8 mouse cellular contexts compared by ENCODE assay signal in the genomic region with DNA sequence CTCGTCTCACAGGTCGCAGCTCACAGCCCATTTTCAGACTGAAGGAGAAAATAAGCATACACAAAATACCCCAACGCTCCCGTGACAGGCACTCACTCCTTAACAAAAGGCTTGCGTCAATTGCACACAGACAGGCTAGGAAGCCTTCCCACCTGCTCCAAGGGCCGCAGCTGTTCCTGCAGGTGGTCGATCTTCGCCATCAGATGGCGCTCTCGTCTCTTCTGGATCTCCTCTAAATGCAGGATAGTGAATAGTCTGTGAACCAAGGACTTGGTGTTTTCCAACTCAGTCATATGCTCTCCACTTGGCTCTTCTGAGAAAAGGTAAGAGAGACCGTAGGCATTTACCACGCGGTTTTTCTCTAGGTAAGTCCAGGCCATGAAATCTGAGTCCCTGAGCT. TPM values are rescaled to one million over a fixed set of nuclear protein-coding genes. Genes with fewer than 3 reads are reported as not detected.
DNase-seq lines count a peak whose midpoint lies in the region; ATAC-seq and TF ChIP-seq lines count a peak whose summit lies in the region.

No protein-coding gene starts in this region.

- in situ Hi-C loops in CH12.LX (cut with MboI; ENCODE audit: low pct_ligation_motif_present, low pct_unique_long_range_greater_than_20kb, low sequenced_read_pairs) = loop anchor here (5.0 to 25.0 kb wide), 2 partner anchors 154 to 769 kb away; no protein-coding TSS in a partner anchor

- no peak overlapping the region for H3K4me3 ChIP-seq in CH12.LX (replicated peaks in 1 of 3; ENCODE audit: low read depth in 2 of 3, low read length in 2 of 3, poor library complexity in 1 of 3)
- H3K4me3 ChIP-seq in embryonic facial prominence, embryonic 11.5 days (ENCODE audit: low read depth, low read length) = no peak overlapping the region
- H3K4me3 ChIP-seq in liver, postnatal 0 days (ENCODE audit: low read depth, low read length) = no peak overlapping the region
- no peak overlapping the region for H3K4me3 ChIP-seq in neural tube, embryonic 15.5 days (replicated peaks)

- H3K36me3 ChIP-seq in CH12.LX (replicated peaks in 1 of 2; ENCODE audit: control insufficient read depth in 1 of 2, insufficient read depth in 1 of 2, low read length in 1 of 2) = peaks cover 2 to 15% of the 10 kb centered on the region in 2 experiments
- no peaks in the 10 kb centered on the region for H3K36me3 ChIP-seq in embryonic facial prominence, embryonic 11.5 days (replicated peaks; ENCODE audit: control insufficient read depth, insufficient read depth, low read depth, low read length)
- peaks cover 4% of the 10 kb centered on the region; the same call in 1 of the 2 replicates for H3K36me3 ChIP-seq in liver, postnatal 0 days (replicated peaks; ENCODE audit: insufficient read depth, low read length)
- H3K36me3 ChIP-seq in neural tube, embryonic 15.5 days = peaks cover 4% of the 10 kb centered on the region; the same call in 1 of the 2 replicates

- TF ChIP-seq EP300 in CH12.LX (IDR thresholded peaks at IDR 0.05; ENCODE audit: low read length) = no peak
- no peak for TF ChIP-seq EP300 in liver, postnatal 0 days (IDR thresholded peaks at IDR 0.05; ENCODE audit: low read depth)

- WGBS in embryonic facial prominence, embryonic 11.5 days = 10% methylated on average over 13 of the region's 13 CpGs
- 18% methylated on average over 13 of the region's 13 CpGs for WGBS in liver, postnatal 0 days (ENCODE audit: insufficient replicate concordance)
- 13% methylated on average over 13 of the region's 13 CpGs for WGBS in neural tube, embryonic 15.5 days

- no peak overlapping the region for H3K9ac ChIP-seq in CH12.LX (ENCODE audit: insufficient read depth, low read depth)
- H3K9ac ChIP-seq in embryonic facial prominence, embryonic 11.5 days (replicated peaks; ENCODE audit: low read length) = no peak overlapping the region
- no peak overlapping the region for H3K9ac ChIP-seq in liver, postnatal 0 days (replicated peaks)
- no peak overlapping the region for H3K9ac ChIP-seq in neural tube, embryonic 15.5 days (replicated peaks)

- H3K27ac ChIP-seq in CH12.LX (ENCODE audit: insufficient read depth, low read depth) = no peak overlapping the region
- H3K27ac ChIP-seq in embryonic facial prominence, embryonic 11.5 days (replicated peaks; ENCODE audit: low read depth, low read length) = no peak overlapping the region
- no peak overlapping the region for H3K27ac ChIP-seq in liver, postnatal 0 days (ENCODE audit: low read depth)
- no peak overlapping the region for H3K27ac ChIP-seq in neural tube, embryonic 15.5 days (replicated peaks)

- DNase-seq in CH12.LX (ENCODE audit: extremely low read depth) = peak; percentile 62
- peak; percentile 79 for DNase-seq in adrenal gland, postnatal 10 days
- DNase-seq in embryonic facial prominence, embryonic 11.5 days (ENCODE audit: low spot score) = peak; percentile 78
- DNase-seq in heart, postnatal 10 days = peak; percentile 67 to 75
- peak; percentile 62 to 87 for DNase-seq in kidney, postnatal 36 days
- DNase-seq in liver, postnatal 0 days = peak; percentile 70
- DNase-seq in thymus, postnatal 4 days = peak; percentile 82

- TF ChIP-seq CTCF in CH12.LX (conservative IDR thresholded peaks at IDR 0.05 in 1 of 2, IDR thresholded peaks at IDR 0.05 in 1 of 2; ENCODE audit: low read depth in 2 of 2, low read length in 2 of 2) = peak; percentile 37 to 82
- TF ChIP-seq CTCF in liver, postnatal 0 days (IDR thresholded peaks at IDR 0.05; ENCODE audit: low read depth) = peak; percentile 81

- no peak overlapping the region for H3K4me2 ChIP-seq in CH12.LX (ENCODE audit: insufficient read depth, low read depth, poor library complexity, severe bottlenecking)
- H3K4me2 ChIP-seq in embryonic facial prominence, embryonic 11.5 days (ENCODE audit: low read depth, low read length) = no peak overlapping the region
- H3K4me2 ChIP-seq in liver, postnatal 0 days (ENCODE audit: low read depth, low read length) = no peak overlapping the region
- no peak overlapping the region for H3K4me2 ChIP-seq in neural tube, embryonic 15.5 days

- peak; percentile 79 for TF ChIP-seq RAD21 in CH12.LX (IDR thresholded peaks at IDR 0.05; ENCODE audit: low read depth, low read length)

- intact Hi-C loops in heart, postnatal 10 days (cut with DNase I) = loop anchor here (1.0 kb wide), 1 partner anchor 162 kb away; no protein-coding TSS in a partner anchor

- dilution Hi-C loops in CH12.LX (cut with MboI; ENCODE audit: extremely low pct_ligation_motif_present, extremely low pct_unique_long_range_greater_than_20kb, low sequenced_read_pairs) = no loop called here

- H3K79me2 ChIP-seq in CH12.LX (replicated peaks; ENCODE audit: control insufficient read depth, extremely low read depth, insufficient read depth, poor library complexity, severe bottlenecking) = no peaks in the 10 kb centered on the region

- no peaks in the 10 kb centered on the region for H3K9me3 ChIP-seq in CH12.LX (replicated peaks; ENCODE audit: low read length)
- H3K9me3 ChIP-seq in embryonic facial prominence, embryonic 11.5 days (replicated peaks; ENCODE audit: control insufficient read depth, low read length) = no peaks in the 10 kb centered on the region
- H3K9me3 ChIP-seq in liver, postnatal 0 days (ENCODE audit: low read length) = no peaks in the 10 kb centered on the region
- H3K9me3 ChIP-seq in neural tube, embryonic 15.5 days (replicated peaks) = no peaks in the 10 kb centered on the region

- H3K4me1 ChIP-seq in CH12.LX (ENCODE audit: control insufficient read depth in 1 of 2, insufficient read depth in 2 of 2) = peaks cover 0 to 5% of the 10 kb centered on the region in 2 experiments; a peak in 2 of 4 replicates
- H3K4me1 ChIP-seq in embryonic facial prominence, embryonic 11.5 days (ENCODE audit: control insufficient read depth, insufficient read depth, low read length) = no peaks in the 10 kb centered on the region
- no peaks in the 10 kb centered on the region for H3K4me1 ChIP-seq in liver, postnatal 0 days (ENCODE audit: insufficient read depth)
- no peaks in the 10 kb centered on the region for H3K4me1 ChIP-seq in neural tube, embryonic 15.5 days

- no peak for TF ChIP-seq POLR2A in CH12.LX (IDR thresholded peaks at IDR 0.05; ENCODE audit: low read depth, low read length)

- peak; percentile 34; the same call in 1 of the 2 replicates for ATAC-seq in embryonic facial prominence, embryonic 11.5 days (replicated peaks; ENCODE audit: insufficient number of reproducible peaks, low FRiP score, low TSS enrichment, low read depth)
- ATAC-seq in liver, postnatal 0 days = peak; percentile 51
- ATAC-seq in neural tube, embryonic 15.5 days (ENCODE audit: low FRiP score) = peak; percentile 81

- H3K27me3 ChIP-seq in CH12.LX (replicated peaks) = no peaks in the 10 kb centered on the region
- H3K27me3 ChIP-seq in embryonic facial prominence, embryonic 11.5 days (ENCODE audit: control insufficient read depth, insufficient read depth, low read length) = no peaks in the 10 kb centered on the region
- H3K27me3 ChIP-seq in liver, postnatal 0 days (ENCODE audit: insufficient read depth, low read length) = no peaks in the 10 kb centered on the region
- H3K27me3 ChIP-seq in neural tube, embryonic 15.5 days (replicated peaks) = no peaks in the 10 kb centered on the region

TF ChIP-seq in CH12.LX, 34 proteins besides CTCF, POLR2A, EP300 and RAD21:
- TF ChIP-seq NRF1 (IDR thresholded peaks at IDR 0.05; ENCODE audit: low read depth, low read length) = no peak
- peak; percentile 35; the same call in 1 of the 2 replicates for TF ChIP-seq ZC3H11A (IDR thresholded peaks at IDR 0.05; ENCODE audit: low read depth, low read length)
- TF ChIP-seq MAX (IDR thresholded peaks at IDR 0.05; ENCODE audit: low read length) = no peak
- peak; percentile 87 for TF ChIP-seq SMC3 (IDR thresholded peaks at IDR 0.05; ENCODE audit: low read depth, low read length)

RNA-seq across cellular contexts. Expression of a gene that starts 17.2 kb away (rescaled TPM):
- total RNA-seq in CH12.LX (2012; rRNA removed) (6.0 and 10.5 TPM in 2 replicates), CH12.LX (2014; rRNA removed) (14.4 and 15.3 TPM in 2 replicates)
- 26.2 and 31.7 TPM in 2 replicates for polyA plus RNA-seq in CH12.LX (2012; ENCODE audit: insufficient read length, low read depth)
- 10 to 100 TPM; 35.3 to 39.9 TPM for total RNA-seq in adrenal gland, postnatal 10 days (2021)
- 111 and 119 TPM in 2 replicates for polyA plus RNA-seq in embryonic facial prominence, embryonic 11.5 days (2014; fragmentation: Nextera tagmentation; extraction: Ambion mirVana)
- 10 to 100 TPM; 19.5 to 25.3 TPM for total RNA-seq in heart, postnatal 10 days (2021)
- 31.6 and 34.4 TPM in 2 replicates for polyA plus RNA-seq in liver, postnatal 0 days (2015; fragmentation: Nextera tagmentation; extraction: Ambion mirVana)
- 20.3 and 41.2 TPM in 2 replicates for polyA plus RNA-seq in neural tube, embryonic 15.5 days (2015; fragmentation: Nextera tagmentation; extraction: Ambion mirVana)

RNA-seq across cellular contexts. Expression of a gene that starts 40.0 kb away (rescaled TPM):
- total RNA-seq in CH12.LX (2012; rRNA removed) = 38.4 and 50.2 TPM in 2 replicates
- 78.3 and 81.6 TPM in 2 replicates for total RNA-seq in CH12.LX (2014; rRNA removed)
- polyA plus RNA-seq in CH12.LX (2012; ENCODE audit: insufficient read length, low read depth) = 58.6 and 62.1 TPM in 2 replicates
- 10 to 100 TPM; 54.1 to 58.0 TPM for total RNA-seq in adrenal gland, postnatal 10 days (2021)
- polyA plus RNA-seq in embryonic facial prominence, embryonic 11.5 days (2014; fragmentation: Nextera tagmentation; extraction: Ambion mirVana) = 30.1 and 30.2 TPM in 2 replicates
- 10 to 100 TPM; 21.3 to 29.8 TPM for total RNA-seq in heart, postnatal 10 days (2021)
- polyA plus RNA-seq in liver, postnatal 0 days (2015; fragmentation: Nextera tagmentation; extraction: Ambion mirVana) = 58.4 and 61.3 TPM in 2 replicates
- polyA plus RNA-seq in neural tube, embryonic 15.5 days (2015; fragmentation: Nextera tagmentation; extraction: Ambion mirVana) = 37.5 and 43.4 TPM in 2 replicates

RNA-seq across cellular contexts. Expression of a gene that starts 51.6 kb away (rescaled TPM):
- total RNA-seq in CH12.LX (2012; rRNA removed) = 1.4 and 3.7 TPM in 2 replicates
- total RNA-seq in CH12.LX (2014; rRNA removed) = 3.8 and 4.1 TPM in 2 replicates
- 1.3 and 2.9 TPM in 2 replicates for polyA plus RNA-seq in CH12.LX (2012; ENCODE audit: insufficient read length, low read depth)
- total RNA-seq in adrenal gland, postnatal 10 days (2021) = 1 to 10 TPM; 7.7 to 9.6 TPM
- polyA plus RNA-seq in embryonic facial prominence, embryonic 11.5 days (2014; fragmentation: Nextera tagmentation; extraction: Ambion mirVana) = 1.6 and 1.7 TPM in 2 replicates
- total RNA-seq in heart, postnatal 10 days (2021) = 1 to 10 TPM; 1.1 to 1.4 TPM
- polyA plus RNA-seq in liver, postnatal 0 days (2015; fragmentation: Nextera tagmentation; extraction: Ambion mirVana) = 7.8 and 7.9 TPM in 2 replicates
- 8.2 and 16.6 TPM in 2 replicates for polyA plus RNA-seq in neural tube, embryonic 15.5 days (2015; fragmentation: Nextera tagmentation; extraction: Ambion mirVana)
